Comparison of ENCODE assay signal across 8 mouse cellular contexts in genomic region chr5:123117257-123117656, GRCm38 (mm10). TPM values are rescaled to one million over a fixed set of nuclear protein-coding genes. Genes with fewer than 3 reads are reported as not detected.
DNase-seq lines count a peak whose midpoint lies in the region; ATAC-seq lines count a peak whose summit lies in the region.

No protein-coding gene starts in this region.

- no peak overlapping the region for H3K9ac ChIP-seq in midbrain, embryonic 11.5 days (ENCODE audit: low read length)
- H3K9ac ChIP-seq in midbrain, embryonic 13.5 days (replicated peaks) = no peak overlapping the region
- H3K9ac ChIP-seq in forebrain, embryonic 15.5 days (replicated peaks) = no peak overlapping the region
- no peak overlapping the region for H3K9ac ChIP-seq in intestine, embryonic 15.5 days
- no peak overlapping the region for H3K9ac ChIP-seq in liver, embryonic 11.5 days (ENCODE audit: low read depth, low read length)
- no peak overlapping the region for H3K9ac ChIP-seq in neural tube, embryonic 13.5 days

- H3K4me1 ChIP-seq in midbrain, embryonic 11.5 days (ENCODE audit: control insufficient read depth, insufficient read depth, low read length) = no peaks in the 10 kb centered on the region
- H3K4me1 ChIP-seq in midbrain, embryonic 13.5 days (replicated peaks) = peaks cover 5% of the 10 kb centered on the region
- no peaks in the 10 kb centered on the region for H3K4me1 ChIP-seq in forebrain, embryonic 15.5 days
- H3K4me1 ChIP-seq in intestine, embryonic 15.5 days (replicated peaks) = no peaks in the 10 kb centered on the region
- H3K4me1 ChIP-seq in liver, embryonic 11.5 days (replicated peaks; ENCODE audit: control insufficient read depth, insufficient read depth, low read length) = peaks cover 2% of the 10 kb centered on the region; the same call in 1 of the 2 replicates
- H3K4me1 ChIP-seq in neural tube, embryonic 13.5 days (replicated peaks) = peaks cover 6% of the 10 kb centered on the region; the same call in 1 of the 2 replicates

- peak; percentile 44; the same call in 1 of the 2 replicates for ATAC-seq in midbrain, embryonic 11.5 days (ENCODE audit: low FRiP score)
- no peak for ATAC-seq in midbrain, embryonic 13.5 days
- ATAC-seq in forebrain, embryonic 15.5 days (replicated peaks) = 0 out of 2 replicates have a peak, but pooled peaks have one; percentile 65
- ATAC-seq in intestine, embryonic 15.5 days = peak; percentile 61
- peak; percentile 65 for ATAC-seq in liver, embryonic 11.5 days (replicated peaks; ENCODE audit: low FRiP score)
- 0 out of 2 replicates have a peak, but pooled peaks have one; percentile 33 for ATAC-seq in neural tube, embryonic 13.5 days (ENCODE audit: low read depth)

- no peak overlapping the region for H3K4me3 ChIP-seq in midbrain, embryonic 11.5 days (ENCODE audit: low read depth, low read length)
- no peak overlapping the region for H3K4me3 ChIP-seq in midbrain, embryonic 13.5 days (replicated peaks)
- no peak overlapping the region for H3K4me3 ChIP-seq in forebrain, embryonic 15.5 days
- no peak overlapping the region for H3K4me3 ChIP-seq in intestine, embryonic 15.5 days (replicated peaks)
- no peak overlapping the region for H3K4me3 ChIP-seq in liver, embryonic 11.5 days (ENCODE audit: low read depth, low read length)
- no peak overlapping the region for H3K4me3 ChIP-seq in neural tube, embryonic 13.5 days

- no peak overlapping the region for H3K27ac ChIP-seq in midbrain, embryonic 11.5 days (ENCODE audit: low read depth, low read length)
- no peak overlapping the region for H3K27ac ChIP-seq in midbrain, embryonic 13.5 days
- no peak overlapping the region for H3K27ac ChIP-seq in forebrain, embryonic 15.5 days (replicated peaks)
- H3K27ac ChIP-seq in intestine, embryonic 15.5 days = no peak overlapping the region
- H3K27ac ChIP-seq in liver, embryonic 11.5 days (ENCODE audit: low read depth, low read length) = no peak overlapping the region
- no peak overlapping the region for H3K27ac ChIP-seq in neural tube, embryonic 13.5 days (replicated peaks)

- H3K9me3 ChIP-seq in midbrain, embryonic 11.5 days (ENCODE audit: control insufficient read depth, low read length) = peaks cover 1% of the 10 kb centered on the region; the same call in 1 of the 2 replicates
- no peaks in the 10 kb centered on the region for H3K9me3 ChIP-seq in midbrain, embryonic 13.5 days
- no peaks in the 10 kb centered on the region for H3K9me3 ChIP-seq in forebrain, embryonic 15.5 days
- H3K9me3 ChIP-seq in intestine, embryonic 15.5 days = no peaks in the 10 kb centered on the region
- no peaks in the 10 kb centered on the region for H3K9me3 ChIP-seq in liver, embryonic 11.5 days (ENCODE audit: control insufficient read depth, low read length)
- H3K9me3 ChIP-seq in neural tube, embryonic 13.5 days = no peaks in the 10 kb centered on the region

- no peaks in the 10 kb centered on the region for H3K36me3 ChIP-seq in midbrain, embryonic 11.5 days (ENCODE audit: control insufficient read depth, insufficient read depth, low read length)
- H3K36me3 ChIP-seq in midbrain, embryonic 13.5 days = peaks cover 1% of the 10 kb centered on the region; the same call in 1 of the 2 replicates
- peaks cover 5% of the 10 kb centered on the region for H3K36me3 ChIP-seq in forebrain, embryonic 15.5 days
- H3K36me3 ChIP-seq in intestine, embryonic 15.5 days = no peaks in the 10 kb centered on the region
- H3K36me3 ChIP-seq in liver, embryonic 11.5 days (ENCODE audit: control insufficient read depth, insufficient read depth, low read length) = no peaks in the 10 kb centered on the region
- peaks cover 2% of the 10 kb centered on the region; the same call in 1 of the 2 replicates for H3K36me3 ChIP-seq in neural tube, embryonic 13.5 days

- DNase-seq in midbrain, embryonic 11.5 days (ENCODE audit: low spot score, missing footprints) = peak; percentile 99
- DNase-seq in c-Kit-positive CD71-positive TER-119-negative erythroid progenitor cells, embryonic 14.5 days (ENCODE audit: low read depth) = peak; percentile 63
- peak; percentile 77 for DNase-seq in liver, embryonic 11.5 days (ENCODE audit: low spot score)
- peak; percentile 80 for DNase-seq in thymus, postnatal 0 days (ENCODE audit: low spot score)

- 22% methylated on average over 10 of the region's 10 CpGs for WGBS in midbrain, embryonic 11.5 days
- 15% methylated on average over 10 of the region's 10 CpGs for WGBS in midbrain, embryonic 13.5 days
- WGBS in forebrain, embryonic 15.5 days = 7% methylated on average over 10 of the region's 10 CpGs
- 18% methylated on average over 10 of the region's 10 CpGs for WGBS in intestine, embryonic 15.5 days
- 15% methylated on average over 10 of the region's 10 CpGs for WGBS in liver, embryonic 11.5 days
- 24% methylated on average over 10 of the region's 10 CpGs for WGBS in neural tube, embryonic 13.5 days

- no peaks in the 10 kb centered on the region for H3K27me3 ChIP-seq in midbrain, embryonic 11.5 days (ENCODE audit: control insufficient read depth, insufficient read depth, low read length)
- no peaks in the 10 kb centered on the region for H3K27me3 ChIP-seq in midbrain, embryonic 13.5 days
- no peaks in the 10 kb centered on the region for H3K27me3 ChIP-seq in forebrain, embryonic 15.5 days
- no peaks in the 10 kb centered on the region for H3K27me3 ChIP-seq in intestine, embryonic 15.5 days (replicated peaks)
- H3K27me3 ChIP-seq in liver, embryonic 11.5 days (replicated peaks; ENCODE audit: control insufficient read depth, insufficient read depth, low read length) = no peaks in the 10 kb centered on the region
- H3K27me3 ChIP-seq in neural tube, embryonic 13.5 days = no peaks in the 10 kb centered on the region

- no peak overlapping the region for H3K4me2 ChIP-seq in midbrain, embryonic 11.5 days
- H3K4me2 ChIP-seq in midbrain, embryonic 13.5 days (replicated peaks) = no peak overlapping the region
- H3K4me2 ChIP-seq in forebrain, embryonic 15.5 days (replicated peaks) = no peak overlapping the region
- H3K4me2 ChIP-seq in intestine, embryonic 15.5 days (replicated peaks) = no peak overlapping the region
- H3K4me2 ChIP-seq in liver, embryonic 11.5 days = no peak overlapping the region
- no peak overlapping the region for H3K4me2 ChIP-seq in neural tube, embryonic 13.5 days

RNA-seq across cellular contexts. Expression of gene Rhof, which starts 15.2 kb away (rescaled TPM):
- 1.6 TPM in 2 replicates for polyA plus RNA-seq in midbrain, embryonic 11.5 days (2014; fragmentation: Nextera tagmentation; extraction: Ambion mirVana)
- 2.6 and 3.3 TPM in 2 replicates for polyA plus RNA-seq in midbrain, embryonic 13.5 days (2015; fragmentation: Nextera tagmentation; extraction: Ambion mirVana)
- polyA plus RNA-seq in forebrain, embryonic 15.5 days (2015; fragmentation: Nextera tagmentation; extraction: Ambion mirVana) = 11.4 and 12.4 TPM in 2 replicates
- 1.7 and 2.3 TPM in 2 replicates for polyA plus RNA-seq in intestine, embryonic 15.5 days (2015; fragmentation: Nextera tagmentation; extraction: Ambion mirVana)
- 4.6 and 4.8 TPM in 2 replicates for polyA plus RNA-seq in liver, embryonic 11.5 days (2014; fragmentation: Nextera tagmentation; extraction: Ambion mirVana)
- polyA plus RNA-seq in neural tube, embryonic 13.5 days (2015; fragmentation: Nextera tagmentation; extraction: Ambion mirVana) = 4.2 and 4.4 TPM in 2 replicates
- 10.4 and 11.1 TPM in 2 replicates for polyA plus RNA-seq in thymus, postnatal 0 days (2015; fragmentation: Nextera tagmentation; extraction: Ambion mirVana)

RNA-seq across cellular contexts. Expression of gene Setd1b, which starts 24.7 kb away (rescaled TPM):
- polyA plus RNA-seq in midbrain, embryonic 11.5 days (2014; fragmentation: Nextera tagmentation; extraction: Ambion mirVana) = 9.8 and 10.0 TPM in 2 replicates
- 13.3 and 14.1 TPM in 2 replicates for polyA plus RNA-seq in midbrain, embryonic 13.5 days (2015; fragmentation: Nextera tagmentation; extraction: Ambion mirVana)
- 13.6 and 13.7 TPM in 2 replicates for polyA plus RNA-seq in forebrain, embryonic 15.5 days (2015; fragmentation: Nextera tagmentation; extraction: Ambion mirVana)
- 7.6 and 8.4 TPM in 2 replicates for polyA plus RNA-seq in intestine, embryonic 15.5 days (2015; fragmentation: Nextera tagmentation; extraction: Ambion mirVana)
- polyA plus RNA-seq in liver, embryonic 11.5 days (2014; fragmentation: Nextera tagmentation; extraction: Ambion mirVana) = 7.9 and 9.6 TPM in 2 replicates
- 11.5 and 13.1 TPM in 2 replicates for polyA plus RNA-seq in neural tube, embryonic 13.5 days (2015; fragmentation: Nextera tagmentation; extraction: Ambion mirVana)
- 8.0 and 11.3 TPM in 2 replicates for polyA plus RNA-seq in thymus, postnatal 0 days (2015; fragmentation: Nextera tagmentation; extraction: Ambion mirVana)

RNA-seq across cellular contexts. Expression of gene Tmem120b, which starts 49.0 kb away (rescaled TPM):
- polyA plus RNA-seq in midbrain, embryonic 11.5 days (2014; fragmentation: Nextera tagmentation; extraction: Ambion mirVana) = 7.6 and 7.9 TPM in 2 replicates
- polyA plus RNA-seq in midbrain, embryonic 13.5 days (2015; fragmentation: Nextera tagmentation; extraction: Ambion mirVana) = 12.8 and 14.6 TPM in 2 replicates
- 16.0 and 16.9 TPM in 2 replicates for polyA plus RNA-seq in forebrain, embryonic 15.5 days (2015; fragmentation: Nextera tagmentation; extraction: Ambion mirVana)
- 8.4 and 10.1 TPM in 2 replicates for polyA plus RNA-seq in intestine, embryonic 15.5 days (2015; fragmentation: Nextera tagmentation; extraction: Ambion mirVana)
- 24.3 and 24.8 TPM in 2 replicates for polyA plus RNA-seq in liver, embryonic 11.5 days (2014; fragmentation: Nextera tagmentation; extraction: Ambion mirVana)
- polyA plus RNA-seq in neural tube, embryonic 13.5 days (2015; fragmentation: Nextera tagmentation; extraction: Ambion mirVana) = 18.2 and 20.5 TPM in 2 replicates
- 33.2 and 35.9 TPM in 2 replicates for polyA plus RNA-seq in thymus, postnatal 0 days (2015; fragmentation: Nextera tagmentation; extraction: Ambion mirVana)

RNA-seq across cellular contexts. Expression of gene Psmd9, which starts 52.0 kb away (rescaled TPM):
- polyA plus RNA-seq in midbrain, embryonic 11.5 days (2014; fragmentation: Nextera tagmentation; extraction: Ambion mirVana) = 59.6 and 60.7 TPM in 2 replicates
- 72.2 and 74.0 TPM in 2 replicates for polyA plus RNA-seq in midbrain, embryonic 13.5 days (2015; fragmentation: Nextera tagmentation; extraction: Ambion mirVana)
- polyA plus RNA-seq in forebrain, embryonic 15.5 days (2015; fragmentation: Nextera tagmentation; extraction: Ambion mirVana) = 82.0 and 82.9 TPM in 2 replicates
- polyA plus RNA-seq in intestine, embryonic 15.5 days (2015; fragmentation: Nextera tagmentation; extraction: Ambion mirVana) = 68.5 and 69.1 TPM in 2 replicates
- polyA plus RNA-seq in liver, embryonic 11.5 days (2014; fragmentation: Nextera tagmentation; extraction: Ambion mirVana) = 103 TPM in 2 replicates
- 66.9 and 67.9 TPM in 2 replicates for polyA plus RNA-seq in neural tube, embryonic 13.5 days (2015; fragmentation: Nextera tagmentation; extraction: Ambion mirVana)
- 77.6 and 94.1 TPM in 2 replicates for polyA plus RNA-seq in thymus, postnatal 0 days (2015; fragmentation: Nextera tagmentation; extraction: Ambion mirVana)
